Mouse (Mus musculus) embryo, embryonic 11.5 days (tissue): Measurements from ENCODE around the gene Amy2a1.
"Not testable (repeated sequence)": the region's sequence is repeated elsewhere in the genome, so short reads cannot be mapped to it uniquely, and the experiment has no call there.

ENCODE experiments used
- DNase-seq: peaks from one replicate; pipeline ENCODE4 v3.0.0-alpha.2; 2012; ENCODE audit warnings: low read depth, low spot score

The Amy2a1 gene

DNA sequence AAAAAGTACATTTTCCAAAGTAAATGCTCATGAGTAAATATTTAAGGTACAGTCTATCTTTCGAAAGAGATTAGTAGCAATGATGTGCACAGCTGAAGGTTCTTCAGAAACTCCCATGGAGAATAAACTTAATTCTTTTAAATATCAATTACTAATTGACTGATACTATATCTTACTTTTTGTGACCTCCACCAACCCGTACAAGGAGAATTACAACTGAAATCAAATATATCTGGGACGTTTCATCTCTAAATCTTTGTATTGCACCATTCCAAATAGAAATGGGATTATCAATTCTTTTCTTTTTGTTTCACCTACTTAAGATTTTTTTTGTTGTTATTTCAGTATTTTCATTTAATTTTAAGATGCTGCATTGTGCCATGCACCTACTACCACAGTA is at the start of gene Amy2a1:
Gene Amy2a1 (minus strand): TSS at position 101 of the 400 bp plus-strand sequence.
- not testable (repeated sequence) for DNase-seq

DNA sequence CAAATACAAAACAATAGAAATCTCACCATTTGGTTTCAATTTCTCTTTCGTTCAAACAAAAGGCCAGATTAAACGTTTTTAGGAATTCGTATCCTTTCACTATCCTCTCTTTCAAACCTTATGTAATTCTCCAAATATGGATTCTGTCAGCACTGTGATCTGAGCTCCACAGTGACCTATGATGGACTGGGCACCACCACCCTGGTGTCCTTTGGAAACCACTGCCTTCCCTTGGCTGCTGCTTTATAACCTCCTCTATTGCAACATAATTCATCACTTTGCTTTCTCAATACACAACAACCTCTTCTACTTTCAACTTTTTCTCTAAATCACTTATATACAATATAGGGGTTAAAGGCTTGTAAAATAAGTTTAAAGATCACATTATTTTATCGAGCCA is 42.4 kb upstream of the Amy2a1 start:
- DNase-seq = no peak

DNA sequence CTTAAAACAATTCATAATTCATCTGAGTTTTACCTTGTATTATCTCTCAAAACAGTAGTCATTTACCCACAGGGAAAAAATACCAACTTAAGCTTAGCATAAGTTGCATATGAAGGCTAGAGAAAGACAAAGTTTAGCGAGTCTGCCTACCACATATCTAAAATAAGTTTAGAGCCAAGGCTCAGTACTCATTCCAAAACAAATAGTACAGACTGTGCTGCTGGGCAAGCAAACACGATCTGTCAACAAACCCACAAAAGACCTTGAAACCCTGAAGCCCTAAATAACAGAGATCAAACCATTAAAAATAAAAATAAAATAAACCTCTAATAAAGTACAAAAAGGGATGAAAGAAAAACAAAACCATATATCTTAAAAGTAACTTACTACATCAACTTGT is 41.9 kb upstream of the Amy2a1 start:
- no peak for DNase-seq

DNA sequence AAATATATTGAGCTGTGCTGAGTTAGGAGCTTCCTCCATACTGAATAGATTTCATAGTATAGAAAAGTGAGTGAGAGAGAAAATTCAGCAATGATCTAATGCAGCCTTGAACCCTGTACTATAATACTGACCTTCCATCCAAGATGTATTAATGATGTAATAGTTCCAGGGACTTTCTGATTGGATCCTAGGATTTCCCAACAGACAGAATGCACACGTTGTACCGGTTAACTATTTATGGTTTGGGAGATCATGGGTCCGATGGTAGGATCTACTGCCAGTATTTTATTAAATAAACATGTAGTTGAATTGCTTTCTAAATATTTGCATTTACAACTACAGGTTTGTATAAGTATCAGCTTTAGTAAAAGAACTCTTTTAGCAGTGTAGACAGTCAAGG is 39.9 kb upstream of the Amy2a1 start:
- DNase-seq = no peak

DNA sequence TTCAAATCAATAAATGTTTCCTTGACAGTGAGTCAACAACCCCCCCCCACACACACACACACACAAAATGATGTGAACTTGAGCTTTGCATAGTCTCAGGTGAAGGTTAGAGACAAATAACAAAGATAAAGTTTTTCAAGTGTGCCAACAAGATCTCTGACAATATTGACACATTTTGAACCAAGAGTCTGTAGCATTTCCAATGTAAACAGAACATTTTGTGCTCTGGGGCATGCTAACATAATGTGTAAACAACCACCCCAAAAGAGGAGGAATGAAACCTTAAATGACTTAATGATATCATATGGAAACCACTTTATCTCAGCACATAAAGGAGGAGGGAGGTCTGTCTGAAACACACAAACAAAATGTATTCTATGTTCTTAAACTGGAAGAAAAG is 7.5 kb upstream of the Amy2a1 start:
- DNase-seq = no peak
